Mouse (Mus musculus) kidney, adult 2 months (tissue): Measurements from ENCODE around the gene 1810055G02Rik. TPM values are rescaled to one million over a fixed set of nuclear protein-coding genes. Genes with fewer than 3 reads are reported as not detected.

Experiments
- DNase-seq: peaks from one replicate; pipeline ENCODE4 v3.0.0; 2021
- H3K27ac ChIP-seq: fragments of 200-500 bp; 2 replicates; pipeline ENCODE4 v1.5.1; 2012; ENCODE audit warnings: low read depth, low read length, control low read depth, inconsistent platforms; ENCODE audit not compliant: insufficient read depth
- H3K27me3 ChIP-seq: fragments of 200-500 bp; replicated peaks from 2 replicates; pipeline ENCODE4 v1.6.1; 2012; ENCODE audit warnings: mild to moderate bottlenecking, moderate library complexity, low read length, inconsistent platforms; ENCODE audit not compliant: control insufficient read depth, insufficient read depth
- H3K36me3 ChIP-seq: fragments of 200-500 bp; 2 replicates; pipeline ENCODE4 v1.6.1; 2012; ENCODE audit warnings: mild to moderate bottlenecking, moderate library complexity, low read length, inconsistent platforms; ENCODE audit not compliant: control insufficient read depth, insufficient read depth
- H3K4me1 ChIP-seq: fragments of 200-500 bp; 2 replicates; pipeline ENCODE4 v1.6.1; 2011; ENCODE audit warnings: low read length; ENCODE audit not compliant: control insufficient read depth, insufficient read depth
- H3K4me3 ChIP-seq: fragments of 200-500 bp; 2 replicates; pipeline ENCODE4 v1.5.1; 2011; ENCODE audit warnings: mild to moderate bottlenecking, low read depth, low read length, control low read depth; ENCODE audit not compliant: insufficient read depth
- CTCF ChIP-seq: fragments of 200-500 bp; conservative IDR thresholded peaks from 2 replicates; pipeline ENCODE4 v1.5.1; 2011; ENCODE audit warnings: low read depth, mild to moderate bottlenecking, control low read depth, low read length, moderate library complexity, mixed read lengths; ENCODE audit not compliant: insufficient read depth, insufficient read length
- POLR2A ChIP-seq: fragments of 200-500 bp; IDR thresholded peaks from one replicate; pipeline ENCODE4 v1.6.1; 2011; ENCODE audit warnings: low read depth, low read length, control low read depth
- WGBS: fragments of 180-500 bp; shearing (Covaris S2); methylation state at CpG from one replicate; pipeline ENCODE4 v1.1.7; 2018; 5-methylcytosine and 5-hydroxymethylcytosine counted together
- polyA plus RNA-seq: library from polyadenylated mRNA; depleted of rRNA; stranded (reverse); fragments of >200 nt; gene quantifications from 2 replicates; pipeline ENCODE4 v1.2.3, GENCODE M21; 2012

The 1810055G02Rik gene
- polyA plus RNA-seq, 1 experiment, result 18.8 TPM

DNA sequence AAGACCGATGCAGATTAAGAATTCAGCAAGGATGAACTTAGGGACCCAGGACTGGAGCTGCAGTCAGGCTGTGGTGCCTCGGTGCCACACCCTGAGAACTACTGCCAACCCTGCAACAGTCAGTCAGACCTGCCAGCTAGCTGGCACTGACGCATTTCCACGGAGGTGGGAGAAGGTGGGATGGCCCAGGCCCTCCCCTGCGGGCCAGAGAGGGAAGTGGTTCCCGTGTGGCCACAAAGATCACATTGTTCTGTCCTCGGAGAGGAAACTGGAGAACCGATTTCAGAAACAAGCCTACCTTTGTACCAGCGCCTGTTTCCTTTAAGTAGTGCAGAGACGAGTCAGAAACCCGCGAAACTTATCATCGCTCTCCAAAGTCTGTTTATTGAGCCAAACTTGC is 39.0 kb upstream of the 1810055G02Rik start:
- H3K4me1 ChIP-seq, result peaks cover 38% of the 10 kb centered on the region
- no peak for TF ChIP-seq CTCF
- peak overlapping the region; percentile 71 for H3K27ac ChIP-seq
- 48% methylated on average over 13 of the region's 13 CpGs for WGBS
- H3K27me3 ChIP-seq, result no peaks in the 10 kb centered on the region
- H3K36me3 ChIP-seq, result no peaks in the 10 kb centered on the region
- H3K4me3 ChIP-seq, result no peak overlapping the region
- peak; percentile 71 for DNase-seq

DNA sequence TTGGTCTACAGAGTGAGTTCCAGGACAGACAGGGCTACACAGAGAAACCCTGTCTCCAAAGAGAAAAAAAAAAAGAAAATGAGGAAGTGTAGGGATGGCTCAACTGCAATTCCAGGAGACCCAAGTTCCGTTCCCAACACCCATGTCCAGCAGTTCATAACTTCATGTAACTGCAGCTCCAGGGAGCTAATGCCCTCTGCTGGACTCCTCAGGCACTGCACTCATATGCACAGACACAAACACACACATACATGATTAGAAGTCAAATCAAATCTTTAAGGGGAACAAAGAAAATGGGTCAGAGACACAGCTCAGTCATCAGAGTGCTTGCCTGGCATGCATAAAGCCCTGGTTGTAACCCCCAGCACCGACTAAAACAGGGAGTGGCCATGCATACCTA is 34.9 kb upstream of the 1810055G02Rik start:
- TF ChIP-seq CTCF, result peak; percentile 34; the same call in 1 of the 2 replicates
- no peak for TF ChIP-seq POLR2A
- no peak overlapping the region for H3K27ac ChIP-seq
- no peaks in the 10 kb centered on the region for H3K36me3 ChIP-seq
- H3K27me3 ChIP-seq, result no peaks in the 10 kb centered on the region
- peaks cover 16% of the 10 kb centered on the region for H3K4me1 ChIP-seq
- no peak overlapping the region for H3K4me3 ChIP-seq
- WGBS, result 93% methylated on average over 2 of the region's 2 CpGs
- no peak for DNase-seq

DNA sequence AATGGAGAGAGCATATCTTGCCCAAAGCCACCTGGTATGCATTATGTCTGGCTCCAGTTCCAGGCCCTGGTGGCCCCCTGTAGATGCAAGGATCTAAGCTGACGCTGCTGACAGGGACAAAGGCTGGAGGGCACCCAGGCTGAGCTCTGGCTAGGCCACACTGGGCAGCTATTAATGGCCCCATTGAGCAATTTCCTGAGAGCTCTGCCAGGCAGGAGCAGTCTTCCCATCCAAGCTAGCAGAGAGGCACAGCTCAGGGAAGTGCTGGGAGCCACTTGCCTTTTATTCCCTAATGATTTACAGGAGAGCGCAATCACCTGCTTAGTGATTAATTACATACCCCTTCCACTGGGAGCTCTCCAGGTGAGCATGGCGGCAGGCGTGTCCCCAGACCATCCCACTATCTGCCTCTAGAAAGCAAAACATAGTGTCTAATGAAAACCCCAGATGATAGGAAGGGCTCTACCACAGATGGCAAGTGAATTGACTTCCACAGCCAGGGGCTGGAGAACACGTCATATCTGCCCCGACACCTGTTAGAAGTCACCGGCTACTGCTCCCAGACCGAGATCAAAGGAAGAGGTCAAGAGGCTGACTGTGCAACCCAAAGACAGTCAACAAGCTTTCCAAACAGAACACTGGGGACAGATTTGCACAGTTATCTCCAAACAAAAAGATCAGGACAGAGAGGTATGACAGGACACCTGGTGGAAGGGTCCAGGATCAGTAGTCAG is 33.8 kb upstream of the 1810055G02Rik start:
- H3K4me1 ChIP-seq, result peaks cover 13% of the 10 kb centered on the region
- no peaks in the 10 kb centered on the region for H3K27me3 ChIP-seq
- no peak; the same call in 1 of the 2 replicates for TF ChIP-seq CTCF
- WGBS, result 25% methylated on average over 8 of the region's 8 CpGs
- no peaks in the 10 kb centered on the region for H3K36me3 ChIP-seq
- DNase-seq, result peak; percentile 84
- peak overlapping the region; percentile 48; the same call in 1 of the 2 replicates for H3K27ac ChIP-seq
- no peak overlapping the region for H3K4me3 ChIP-seq

DNA sequence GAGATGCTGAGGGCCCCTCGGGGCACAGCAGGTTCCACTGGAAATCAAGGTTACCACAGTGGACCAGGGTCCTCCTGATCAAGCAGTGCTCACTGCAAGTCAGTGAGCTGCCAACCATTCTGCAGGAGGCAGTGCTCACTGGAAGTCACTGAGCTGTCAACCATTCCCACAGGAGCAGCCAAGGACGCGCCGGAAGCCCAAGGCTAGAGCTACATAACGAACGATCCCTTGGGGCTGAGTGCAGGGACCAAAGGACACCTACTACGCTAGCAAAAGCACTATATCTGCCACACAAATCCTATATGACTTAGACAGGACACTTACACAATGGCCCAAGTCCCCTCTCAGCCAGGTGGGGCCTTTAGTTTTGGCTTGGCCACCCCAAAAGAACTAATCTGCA is 27.4 kb upstream of the 1810055G02Rik start:
- WGBS, result 41% methylated on average over 7 of the region's 7 CpGs
- TF ChIP-seq CTCF (no peak), POLR2A (no peak)
- Histone ChIP-seq H3K4me1 (peaks cover 33% of the 10 kb centered on the region), H3K27me3 (no peaks in the 10 kb centered on the region), H3K4me3 (no peak overlapping the region), H3K27ac (peak overlapping the region; percentile 54), H3K36me3 (no peaks in the 10 kb centered on the region)
- DNase-seq, result peak; percentile 74

DNA sequence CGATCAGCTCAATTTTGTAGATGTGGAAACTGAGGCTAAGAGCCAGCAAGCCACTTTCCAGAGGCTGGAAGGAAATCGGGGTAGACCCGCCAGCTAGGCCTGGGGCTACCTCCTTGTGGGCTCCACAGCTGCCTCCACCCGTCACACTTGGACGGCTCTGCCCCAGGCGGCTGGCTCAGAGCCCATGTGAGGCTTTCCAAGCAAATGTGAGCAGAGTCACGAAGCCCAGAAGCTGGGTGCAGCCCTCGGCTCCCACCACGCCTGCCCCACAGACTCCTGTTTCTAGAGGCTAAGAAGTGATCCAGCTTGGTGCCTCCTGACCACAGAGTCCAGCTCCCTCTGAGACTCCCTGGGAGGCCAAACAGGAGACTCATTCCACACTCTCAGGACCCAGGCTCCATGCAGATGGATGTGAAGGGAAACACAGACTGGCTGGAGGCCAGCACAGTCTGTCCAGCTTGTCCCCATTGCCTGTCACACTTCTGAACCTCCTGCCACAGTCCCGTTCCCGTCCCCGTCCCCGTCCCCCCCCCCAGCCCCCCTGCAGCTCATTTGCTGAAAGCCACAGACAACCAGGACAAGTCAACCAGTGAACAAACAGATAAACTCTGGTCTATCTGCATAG is 26.7 kb upstream of the 1810055G02Rik start:
- Histone ChIP-seq H3K4me3 (no peak overlapping the region), H3K4me1 (peaks cover 33% of the 10 kb centered on the region)

DNA sequence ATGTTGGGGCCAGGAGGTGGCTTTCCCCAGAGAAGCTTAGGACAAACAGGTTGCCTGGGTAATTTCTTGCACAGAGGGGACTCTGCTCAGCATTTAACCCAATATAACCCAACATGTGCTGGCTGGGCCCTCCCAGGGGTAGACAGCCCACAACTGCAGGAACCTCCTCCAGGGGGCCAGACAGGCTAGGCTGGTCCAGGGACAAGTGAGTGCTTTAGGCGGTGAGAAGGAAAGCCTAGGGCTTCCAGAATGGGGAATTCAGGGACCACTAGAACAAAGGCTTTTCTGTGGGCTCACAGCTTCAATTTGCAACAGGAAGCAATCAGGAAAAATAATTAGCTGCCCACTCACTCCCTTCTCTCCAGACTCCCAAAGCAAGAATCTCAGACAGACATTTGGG is 23.7 kb upstream of the 1810055G02Rik start:
- H3K4me1 ChIP-seq, result peaks cover 42% of the 10 kb centered on the region
- 62% methylated on average over 1 of the region's 1 CpGs for WGBS
- no peak for DNase-seq

More for the DNA sequence above, 26.7 kb upstream of the 1810055G02Rik start:
- WGBS, result 6% methylated on average over 13 of the region's 13 CpGs
- TF ChIP-seq POLR2A (no peak), CTCF (no peak)
- peak; percentile 94 for DNase-seq
- Histone ChIP-seq H3K36me3 (no peaks in the 10 kb centered on the region), H3K27ac (peak overlapping the region; percentile 54), H3K27me3 (no peaks in the 10 kb centered on the region)

DNA sequence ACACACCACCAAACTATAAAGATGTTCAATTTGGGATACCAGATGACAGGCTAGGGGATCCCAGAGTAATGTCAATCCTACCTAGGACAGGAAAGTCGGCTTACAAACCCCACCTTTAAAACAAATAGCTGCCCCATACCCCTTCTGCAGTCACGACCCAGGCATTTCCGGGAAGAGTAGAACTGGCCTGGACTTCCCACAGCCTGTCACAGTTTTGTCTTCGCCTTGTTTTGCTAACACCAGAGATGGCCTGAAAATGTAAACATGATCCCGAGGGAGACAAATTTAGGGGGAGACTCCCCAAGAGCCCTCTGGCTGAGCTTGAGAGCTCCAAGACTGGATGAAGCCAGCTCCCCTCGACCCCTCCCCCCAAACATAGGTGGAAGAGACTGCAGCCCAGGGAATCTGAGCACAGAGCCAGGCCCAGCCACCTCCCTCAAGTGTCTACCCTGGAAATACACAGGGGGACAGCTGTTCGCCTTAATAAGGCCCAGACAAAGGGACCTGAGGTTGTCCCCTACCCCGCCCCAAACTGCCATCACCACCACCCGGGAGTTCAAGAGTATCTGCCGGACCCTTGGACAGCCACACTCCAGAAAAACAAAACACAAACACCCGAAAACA is 23.0 kb upstream of the 1810055G02Rik start:
- Histone ChIP-seq H3K27me3 (no peaks in the 10 kb centered on the region), H3K4me3 (peak overlapping the region; percentile 64), H3K36me3 (no peaks in the 10 kb centered on the region), H3K4me1 (peaks cover 42% of the 10 kb centered on the region), H3K27ac (peak overlapping the region; percentile 15)
- TF ChIP-seq CTCF, result no peak
- no peak for TF ChIP-seq POLR2A
- WGBS, result 29% methylated on average over 11 of the region's 11 CpGs
- peak; percentile 44 for DNase-seq

More for the DNA sequence above, 23.7 kb upstream of the 1810055G02Rik start:
- H3K36me3 ChIP-seq, result no peaks in the 10 kb centered on the region
- no peak overlapping the region for H3K27ac ChIP-seq
- no peaks in the 10 kb centered on the region for H3K27me3 ChIP-seq
- H3K4me3 ChIP-seq, result no peak overlapping the region
- TF ChIP-seq CTCF, result no peak
- TF ChIP-seq POLR2A, result no peak
